Mouse (Mus musculus) limb, embryonic 14.5 days (tissue): ENCODE data around the gene Clba1. TPM values are rescaled to one million over a fixed set of nuclear protein-coding genes. Genes with fewer than 3 reads are reported as not detected.

Experiments
- ATAC-seq: fragments of 200-750 bp; cut with Nextera tagmentation; 2 replicates; pipeline ENCODE4 v1.8.0; 2017; ENCODE audit warnings: low read depth, moderate number of reproducible peaks, moderate TSS enrichment; ENCODE audit not compliant: low FRiP score
- DNase-seq: peaks from one replicate; pipeline ENCODE4 v3.0.0-alpha.2; 2015; ENCODE audit warnings: low spot score
- H3K27ac ChIP-seq: fragments of 300-500 bp; sonication (generic); replicated peaks from 2 replicates; pipeline ENCODE4 v1.5.1; 2014; ENCODE audit warnings: low read depth, mild to moderate bottlenecking, low read length, moderate library complexity, mixed read lengths
- H3K27me3 ChIP-seq: fragments of 300-500 bp; sonication (generic); 2 replicates; pipeline ENCODE4 v1.6.1; 2014; ENCODE audit warnings: low read length, mixed read lengths; ENCODE audit not compliant: control insufficient read depth, insufficient read depth
- H3K36me3 ChIP-seq: fragments of 300-500 bp; sonication (generic); 2 replicates; pipeline ENCODE4 v1.6.1; 2014; ENCODE audit warnings: mild to moderate bottlenecking, low read length, moderate library complexity, mixed read lengths; ENCODE audit not compliant: control insufficient read depth, insufficient read depth
- H3K4me1 ChIP-seq: fragments of 300-500 bp; sonication (generic); 2 replicates; pipeline ENCODE4 v1.6.1; 2014; ENCODE audit warnings: antibody characterized with exemption, low read length, mixed read lengths; ENCODE audit not compliant: control insufficient read depth, insufficient read depth
- H3K4me2 ChIP-seq: fragments of 300-500 bp; sonication (generic); replicated peaks from 2 replicates; pipeline ENCODE4 v1.6.1; 2014; ENCODE audit warnings: low read depth, mild to moderate bottlenecking, low read length, moderate library complexity; ENCODE audit not compliant: severe bottlenecking
- H3K4me3 ChIP-seq: fragments of 300-500 bp; sonication (generic); replicated peaks from 2 replicates; pipeline ENCODE4 v1.5.1; 2014; ENCODE audit warnings: low read length
- H3K9ac ChIP-seq: fragments of 300-500 bp; sonication (generic); 2 replicates; pipeline ENCODE4 v1.6.1; 2014; ENCODE audit warnings: mild to moderate bottlenecking, low read depth, low read length, moderate library complexity; ENCODE audit not compliant: severe bottlenecking
- H3K9me3 ChIP-seq: fragments of 300-500 bp; sonication (generic); 2 replicates; pipeline ENCODE4 v1.6.1; 2016; ENCODE audit warnings: low read length; ENCODE audit not compliant: control insufficient read depth
- POLR2A ChIP-seq: fragments of 200-500 bp; IDR thresholded peaks from 2 replicates; pipeline ENCODE4 v1.8.0; 2012; ENCODE audit warnings: inconsistent platforms, mild to moderate bottlenecking, moderate library complexity, borderline replicate concordance; ENCODE audit not compliant: insufficient read depth, insufficient read length; ENCODE audit errors: extremely low read depth
- WGBS: fragments of 180-500 bp; shearing (Covaris S2); extraction: QIAGEN DNeasy Blood & Tissue Kit; methylation state at CpG from one replicate; pipeline ENCODE4 v1.1.7; 2014; 5-methylcytosine and 5-hydroxymethylcytosine counted together
- polyA plus RNA-seq, 2 experiments: library from polyadenylated mRNA; depleted of rRNA in 1 of 2; stranded (reverse) in 1 of 2; unstranded in 1 of 2; fragments of >200 nt; fragmentation: Nextera tagmentation in 1 of 2; extraction: Ambion mirVana in 1 of 2; gene quantifications; 2 replicates each; pipeline versions ENCODE4 v1.2.1 to v1.2.3; 2012 to 2014

Clba1 gene
- polyA plus RNA-seq, 2 experiments, result 3.7 to 5.7 TPM

DNA sequence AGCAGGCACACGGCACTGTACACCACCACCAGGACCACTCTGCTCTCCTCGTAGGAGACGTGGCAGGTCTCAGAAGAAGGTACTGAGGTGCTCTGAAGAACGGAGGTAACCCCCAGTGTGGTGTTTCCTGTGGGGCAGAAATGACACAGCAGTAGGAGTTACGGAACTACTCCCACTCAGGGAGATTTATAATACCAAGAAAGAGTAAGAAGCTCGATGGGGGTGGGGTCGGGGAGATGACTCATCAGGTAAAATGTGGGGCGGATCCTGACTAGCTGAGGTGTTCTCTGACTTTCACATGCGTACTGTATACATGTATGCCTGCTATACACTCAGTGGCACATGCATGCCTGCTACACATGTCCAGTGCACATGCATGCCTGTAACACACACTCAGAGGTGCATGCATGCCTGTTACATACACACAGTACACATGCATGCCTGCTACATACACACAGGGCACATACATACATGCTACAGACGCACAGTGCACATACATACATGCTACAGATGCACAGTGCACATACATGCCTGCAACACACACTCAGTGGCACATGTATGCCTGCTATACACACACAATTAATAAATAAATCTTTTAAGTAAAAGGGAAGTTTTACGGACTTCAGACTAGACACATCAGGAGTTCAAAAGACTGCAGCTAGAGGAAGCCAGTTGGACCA lies 44.5 kb downstream of the Clba1 start:
- H3K9me3 ChIP-seq, result no peaks in the 10 kb centered on the region
- ATAC-seq, result no peak
- no peak for DNase-seq
- H3K4me1 ChIP-seq, result no peaks in the 10 kb centered on the region
- no peak overlapping the region for H3K4me3 ChIP-seq
- H3K9ac ChIP-seq, result no peak overlapping the region
- 74% methylated on average over 11 of the region's 11 CpGs for WGBS
- H3K36me3 ChIP-seq, result no peaks in the 10 kb centered on the region
- H3K27ac ChIP-seq, result no peak overlapping the region
- H3K27me3 ChIP-seq, result no peaks in the 10 kb centered on the region
- TF ChIP-seq POLR2A, result no peak
- H3K4me2 ChIP-seq, result no peak overlapping the region

DNA sequence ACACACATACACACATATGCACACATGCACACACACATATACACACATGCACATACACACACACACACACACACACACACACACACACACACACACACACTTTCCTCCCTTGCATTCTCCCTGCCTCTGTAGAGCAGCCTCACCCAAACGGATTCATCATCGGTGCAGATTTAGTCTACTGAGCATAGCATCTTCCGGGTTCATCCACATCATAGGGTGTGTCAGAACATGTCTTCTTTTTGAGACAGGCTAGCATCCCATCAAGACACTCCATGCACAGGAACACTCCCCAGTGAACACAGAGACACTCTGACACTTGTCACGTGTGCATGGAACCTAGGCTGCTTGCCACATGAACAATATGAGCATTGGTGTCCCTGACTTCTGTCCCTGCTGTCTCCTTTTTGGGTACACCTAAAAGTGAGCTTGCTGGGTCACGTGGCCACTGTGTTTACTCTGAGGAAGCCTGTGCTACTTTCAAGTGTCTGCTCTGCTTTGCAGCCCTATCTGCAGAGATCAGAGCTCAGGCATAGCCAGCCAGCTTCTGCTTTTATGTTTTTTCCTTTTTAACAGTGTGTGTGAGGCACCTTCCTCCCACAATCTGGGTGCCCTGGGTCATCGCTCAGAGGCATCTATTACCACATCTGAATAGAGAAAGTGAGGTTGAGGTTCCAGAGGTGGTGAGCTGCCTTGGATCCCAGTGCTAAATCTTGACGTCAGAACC lies 46.0 kb downstream of the Clba1 start:
- 72% methylated on average over 7 of the region's 7 CpGs for WGBS
- ATAC-seq, result no peak
- no peaks in the 10 kb centered on the region for H3K36me3 ChIP-seq
- no peaks in the 10 kb centered on the region for H3K27me3 ChIP-seq
- no peak overlapping the region for H3K4me3 ChIP-seq
- no peak for TF ChIP-seq POLR2A
- no peak for DNase-seq
- H3K4me2 ChIP-seq, result no peak overlapping the region
- no peak overlapping the region for H3K9ac ChIP-seq
- H3K9me3 ChIP-seq, result no peaks in the 10 kb centered on the region
- H3K4me1 ChIP-seq, result no peaks in the 10 kb centered on the region
- no peak overlapping the region for H3K27ac ChIP-seq

DNA sequence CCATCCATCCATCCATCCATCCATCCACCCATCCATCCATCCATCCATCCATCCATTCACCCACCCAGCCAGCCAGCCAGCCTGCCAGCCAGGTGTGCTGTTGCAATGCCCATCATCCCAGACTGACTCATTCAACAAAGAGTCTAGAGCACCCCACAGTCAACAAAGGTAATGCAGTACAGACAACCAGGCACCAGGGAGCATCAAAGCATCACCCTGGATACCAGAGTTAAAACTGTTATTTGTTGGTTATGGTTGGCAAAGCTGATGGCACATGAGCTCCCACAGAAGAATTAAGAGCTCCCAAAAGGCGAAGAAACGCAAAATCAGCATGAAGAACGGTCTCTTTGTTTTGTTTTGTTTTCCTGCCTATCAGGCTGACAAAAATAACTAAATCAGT lies 47.6 kb downstream of the Clba1 start:
- H3K27ac ChIP-seq, result no peak overlapping the region
- no peak overlapping the region for H3K9ac ChIP-seq
- TF ChIP-seq POLR2A, result no peak
- H3K9me3 ChIP-seq, result no peaks in the 10 kb centered on the region
- H3K4me1 ChIP-seq, result no peaks in the 10 kb centered on the region
- DNase-seq (no peak), ATAC-seq (no peak)
- H3K4me3 ChIP-seq, result no peak overlapping the region
- no peak overlapping the region for H3K4me2 ChIP-seq
- H3K36me3 ChIP-seq, result no peaks in the 10 kb centered on the region
- no peaks in the 10 kb centered on the region for H3K27me3 ChIP-seq
- WGBS, result 84% methylated on average over 3 of the region's 3 CpGs

DNA sequence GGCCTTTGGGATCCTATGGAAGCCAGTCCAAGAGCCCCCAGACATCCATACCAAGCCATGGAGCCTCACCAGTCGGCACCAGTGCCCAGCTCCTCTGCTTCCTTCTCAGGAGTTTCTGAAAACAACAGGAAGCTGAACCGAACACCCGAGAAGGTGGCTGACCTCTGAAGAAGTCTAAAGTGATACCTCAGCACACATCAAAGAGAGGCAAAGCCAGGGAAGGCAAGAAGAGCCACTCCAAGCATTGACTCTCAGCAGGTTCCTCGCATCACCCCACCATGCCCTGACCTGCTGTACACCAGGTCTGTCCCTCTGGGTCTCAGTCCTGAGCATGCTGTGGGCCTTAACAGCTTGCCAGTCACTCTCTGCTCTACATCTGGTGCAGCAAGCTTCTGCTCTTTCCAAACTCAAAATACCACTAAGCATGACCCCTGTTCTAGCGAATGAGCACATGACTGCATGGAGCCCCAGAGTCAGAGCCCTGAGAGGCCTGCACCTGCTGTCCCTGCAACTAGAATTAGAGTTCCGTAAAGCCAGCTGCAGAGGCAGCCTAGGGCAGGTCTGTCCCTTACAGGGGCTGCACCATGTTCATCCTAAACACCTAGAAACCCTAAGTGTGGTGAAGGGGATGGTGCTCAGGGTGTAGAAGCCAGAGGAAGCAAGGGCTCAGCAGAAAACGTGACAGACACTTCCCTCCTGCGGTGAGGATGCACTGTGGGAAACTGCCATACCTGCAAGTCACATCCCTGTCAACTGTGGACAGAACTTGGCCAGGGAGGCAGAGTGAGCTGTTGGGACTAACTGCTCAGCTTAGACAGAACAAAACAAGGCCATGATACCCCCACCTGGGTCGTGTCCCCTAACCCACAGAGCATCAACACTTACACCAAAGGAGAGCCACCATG lies 48.5 kb downstream of the Clba1 start:
- Histone ChIP-seq H3K4me2 (no peak overlapping the region), H3K27ac (no peak overlapping the region), H3K9ac (no peak overlapping the region), H3K36me3 (no peaks in the 10 kb centered on the region), H3K4me1 (no peaks in the 10 kb centered on the region), H3K9me3 (no peaks in the 10 kb centered on the region), H3K27me3 (no peaks in the 10 kb centered on the region), H3K4me3 (no peak overlapping the region)
- TF ChIP-seq POLR2A, result no peak
- WGBS, result 60% methylated on average over 9 of the region's 9 CpGs
- no peak for DNase-seq
- ATAC-seq, result no peak
